In the genomic region with DNA sequence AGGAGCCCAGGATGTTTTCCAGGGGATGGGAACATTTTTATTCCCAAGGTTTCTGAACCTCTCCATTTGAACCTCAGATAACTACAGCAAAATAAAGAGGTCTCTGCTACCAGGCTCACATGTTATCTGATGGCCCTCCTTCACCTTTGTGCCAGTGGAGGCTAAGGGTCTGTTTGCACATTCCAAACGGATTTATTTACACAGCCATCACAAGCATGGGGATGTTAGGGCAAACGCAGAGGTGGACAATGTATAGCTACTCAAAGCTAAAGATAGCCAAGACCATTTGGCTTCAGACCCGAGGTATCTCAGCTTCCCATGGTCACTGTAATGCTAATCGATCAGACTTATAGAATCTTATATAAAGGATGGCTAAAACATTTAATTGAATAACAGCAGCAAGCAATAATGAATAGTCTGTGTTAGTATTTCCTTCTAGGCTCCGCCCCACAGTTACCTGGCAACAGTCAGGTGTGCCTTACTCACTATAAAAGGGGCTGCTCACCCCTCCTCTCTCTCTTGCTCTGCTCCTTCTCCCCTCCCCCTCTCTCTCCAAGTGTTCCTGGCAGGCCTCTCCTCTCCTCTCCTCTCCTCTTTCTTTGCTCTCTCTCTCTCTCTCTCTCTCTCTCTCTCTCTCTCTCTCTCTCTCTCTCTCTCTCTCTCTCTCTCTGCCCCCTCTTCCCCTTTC, we compare ENCODE assay signal across 20 mouse cellular contexts. TPM values are rescaled to one million over a fixed set of nuclear protein-coding genes. Genes with fewer than 3 reads are reported as not detected.
DNase-seq lines count a peak whose midpoint lies in the region; ATAC-seq and TF ChIP-seq lines count a peak whose summit lies in the region.
"Had no signal": no experiment of that assay in that cellular context is flagged by ENCODE, and none has a peak within 500 bp of the region (broad histone marks: within the 10 kb centered on the region; RNA-seq: fewer than 3 reads in every experiment).

No protein-coding gene starts in this region.

- no peak for DNase-seq in lung, postnatal 4 days
- DNase-seq in ES-E14 (ENCODE audit: low read depth, low spot score): no peak
- DNase-seq in left cerebral cortex, adult 11 months (ENCODE audit: low spot score): no peak
- no peak for DNase-seq in adrenal gland, postnatal 36 days
- DNase-seq: cerebellum, adult 11-12 months; cerebellum, postnatal 10 days; forebrain, postnatal 0 days; gastrocnemius, postnatal 25 days; heart, postnatal 4 days; kidney, postnatal 25 days had no signal

- H3K9ac ChIP-seq in lung, embryonic 16.5 days (ENCODE audit: low read length): no peak overlapping the region
- H3K9ac ChIP-seq in ES-E14 (ENCODE audit: insufficient read depth, low read depth, low read length, poor library complexity, severe bottlenecking): no peak overlapping the region
- H3K9ac ChIP-seq in intestine, embryonic 15.5 days: no peak overlapping the region
- no peak overlapping the region for H3K9ac ChIP-seq in liver, embryonic 16.5 days (ENCODE audit: low read depth, low read length)
- H3K9ac ChIP-seq: forebrain, postnatal 0 days; heart, embryonic 15.5 days; hindbrain, embryonic 14.5 days had no signal

- no peaks in the 10 kb centered on the region for H3K9me3 ChIP-seq in lung, embryonic 16.5 days (ENCODE audit: control insufficient read depth, low read length)
- no peaks in the 10 kb centered on the region for H3K9me3 ChIP-seq in ES-E14 (ENCODE audit: control insufficient read depth, insufficient read depth, low read depth, low read length)
- no peaks in the 10 kb centered on the region for H3K9me3 ChIP-seq in intestine, embryonic 15.5 days
- H3K9me3 ChIP-seq in liver, embryonic 16.5 days (replicated peaks; ENCODE audit: control insufficient read depth, low read length): no peaks in the 10 kb centered on the region
- H3K9me3 ChIP-seq: embryonic facial prominence, embryonic 10.5 days; heart, embryonic 15.5 days had no signal

- no peaks in the 10 kb centered on the region for H3K27me3 ChIP-seq in lung, embryonic 16.5 days (ENCODE audit: control insufficient read depth, insufficient read depth, low read depth, low read length)
- no peaks in the 10 kb centered on the region for H3K27me3 ChIP-seq in intestine, embryonic 15.5 days (replicated peaks)
- no peaks in the 10 kb centered on the region for H3K27me3 ChIP-seq in liver, embryonic 16.5 days (ENCODE audit: control insufficient read depth, insufficient read depth, low read depth, low read length)
- H3K27me3 ChIP-seq: heart, embryonic 15.5 days had no signal

- H3K4me3 ChIP-seq in lung, embryonic 16.5 days (ENCODE audit: low read length): no peak overlapping the region
- no peak overlapping the region for H3K4me3 ChIP-seq in ES-E14 (ENCODE audit: insufficient read depth in 1 of 2, low read depth in 1 of 2, low read length in 2 of 2, poor library complexity in 1 of 2, severe bottlenecking in 1 of 2)
- H3K4me3 ChIP-seq in intestine, embryonic 15.5 days (replicated peaks): no peak overlapping the region
- no peak overlapping the region for H3K4me3 ChIP-seq in liver, embryonic 16.5 days (ENCODE audit: low read depth, low read length)
- H3K4me3 ChIP-seq: embryonic facial prominence, embryonic 10.5 days; forebrain, embryonic 10.5 days; heart, embryonic 15.5 days had no signal

- no peak overlapping the region for H3K4me2 ChIP-seq in lung, embryonic 16.5 days (ENCODE audit: low read depth, low read length)
- no peak overlapping the region for H3K4me2 ChIP-seq in intestine, embryonic 15.5 days (replicated peaks)
- H3K4me2 ChIP-seq in liver, embryonic 16.5 days (ENCODE audit: low read depth, low read length): peak overlapping the region; percentile 13; the same call in 1 of the 2 replicates
- H3K4me2 ChIP-seq: heart, embryonic 15.5 days; hindbrain, embryonic 14.5 days; midbrain, embryonic 11.5 days had no signal

- peaks cover 5% of the 10 kb centered on the region; the same call in 1 of the 2 replicates for H3K4me1 ChIP-seq in lung, embryonic 16.5 days (replicated peaks; ENCODE audit: control insufficient read depth, insufficient read depth, low read length)
- H3K4me1 ChIP-seq in ES-E14 (ENCODE audit: control insufficient read depth in 2 of 2, insufficient read depth in 2 of 2, low read length in 2 of 2, poor library complexity in 1 of 2): peaks cover 4 to 25% of the 10 kb centered on the region in 2 experiments
- no peaks in the 10 kb centered on the region for H3K4me1 ChIP-seq in intestine, embryonic 15.5 days (replicated peaks)
- H3K4me1 ChIP-seq in liver, embryonic 16.5 days (ENCODE audit: control insufficient read depth, low read depth, low read length): no peaks in the 10 kb centered on the region

- H3K27ac ChIP-seq in lung, embryonic 16.5 days (ENCODE audit: low read length): no peak overlapping the region
- peak overlapping the region; percentile 49; the same call in 1 of the 2 replicates for H3K27ac ChIP-seq in ES-E14 (ENCODE audit: insufficient read depth, low read depth, low read length, poor library complexity, severe bottlenecking)
- H3K27ac ChIP-seq in intestine, embryonic 15.5 days: no peak overlapping the region
- peak overlapping the region; percentile 84 for H3K27ac ChIP-seq in liver, embryonic 16.5 days (ENCODE audit: low read length)
- H3K27ac ChIP-seq: embryonic facial prominence, embryonic 10.5 days; forebrain, embryonic 10.5 days; heart, embryonic 15.5 days; hindbrain, embryonic 14.5 days had no signal

- 15% methylated on average over 5 of the region's 5 CpGs for WGBS in lung, embryonic 16.5 days
- 20% methylated on average over 5 of the region's 5 CpGs for WGBS in intestine, embryonic 15.5 days
- 26% methylated on average over 5 of the region's 5 CpGs for WGBS in liver, embryonic 16.5 days (ENCODE audit: insufficient replicate concordance)

- peaks cover 7% of the 10 kb centered on the region; the same call in 1 of the 2 replicates for H3K36me3 ChIP-seq in lung, embryonic 16.5 days (ENCODE audit: control insufficient read depth, insufficient read depth, low read length)
- peaks cover 5% of the 10 kb centered on the region; the same call in 1 of the 2 replicates for H3K36me3 ChIP-seq in ES-E14 (ENCODE audit: control insufficient read depth, insufficient read depth, low read length, poor library complexity, severe bottlenecking)
- H3K36me3 ChIP-seq in intestine, embryonic 15.5 days: peaks cover 6% of the 10 kb centered on the region
- H3K36me3 ChIP-seq in liver, embryonic 16.5 days (ENCODE audit: control insufficient read depth, insufficient read depth): no peaks in the 10 kb centered on the region

- in situ Hi-C loops in ES-E14 (cut with MboI; ENCODE audit: low sequenced_read_pairs in 2 of 2, unreplicated experiment in 2 of 2): no loop called here

- ATAC-seq in lung, embryonic 16.5 days (ENCODE audit: low read depth): peak; percentile 52; the same call in 1 of the 2 replicates
- ATAC-seq in intestine, embryonic 15.5 days: peak; percentile 73
- ATAC-seq in liver, embryonic 16.5 days (ENCODE audit: low read depth): peak; percentile 80
- ATAC-seq in erythroid progenitor cell, adult 5-6 weeks (replicated peaks; ENCODE audit: low FRiP score, poor library complexity, severe bottlenecking): no peak
- ATAC-seq: forebrain, postnatal 0 days; inflammation-experienced regulatory T-cells, adult 6 months had no signal

TF ChIP-seq in ES-E14, 5 proteins besides CTCF, POLR2A, EP300 and RAD21:
- TF ChIP-seq MAFK (IDR thresholded peaks at IDR 0.05; ENCODE audit: insufficient read depth, low read depth, low read length) (no peak), CHD2 (IDR thresholded peaks at IDR 0.05; ENCODE audit: low read depth, low read length) (no peak), HCFC1 (IDR thresholded peaks at IDR 0.05; ENCODE audit: borderline replicate concordance, insufficient read depth, low read length) (no peak), ZNF384 (IDR thresholded peaks at IDR 0.05; ENCODE audit: low read depth, low read length) (no peak), ZC3H11A (IDR thresholded peaks at IDR 0.05; ENCODE audit: borderline replicate concordance, low read depth, low read length) (no peak)

RNA-seq across cellular contexts. Expression of gene Zfp280b, which starts 14.9 kb away (rescaled TPM):
- 18.6 TPM in 2 replicates for polyA plus RNA-seq in lung, embryonic 16.5 days (2015; fragmentation: Nextera tagmentation; extraction: Ambion mirVana)
- total RNA-seq in ES-E14 (2012; rRNA removed): 22.1 and 31.6 TPM in 2 replicates
- 18.6 and 18.9 TPM in 2 replicates for polyA plus RNA-seq in intestine, embryonic 15.5 days (2015; fragmentation: Nextera tagmentation; extraction: Ambion mirVana)
- 11.3 TPM in 2 replicates for polyA plus RNA-seq in liver, embryonic 16.5 days (2015; fragmentation: Nextera tagmentation; extraction: Ambion mirVana)
- total RNA-seq in erythroid progenitor cell, adult 5-6 weeks (2015; ENCODE audit: low replicate concordance): 10.1 and 12.3 TPM in 2 replicates
- 3.0 and 3.7 TPM in 2 replicates for total RNA-seq in erythroid progenitor cell, adult 5-6 weeks (2017; ENCODE audit: low replicate concordance)
- 1 to 10 TPM; 8.5 to 8.8 TPM for total RNA-seq in adrenal gland, postnatal 36 days (2021)

Comparison
In these comparisons a context has a peak if more than half of its experiments do, and no peak if none do; other contexts are left out.
1. H3K27ac ChIP-seq: peak in ES-E14 (single experiment) and liver, embryonic 16.5 days (single experiment); none in lung, embryonic 16.5 days (single experiment) and intestine, embryonic 15.5 days (single experiment).